Mouse (Mus musculus) heart, embryonic 11.5 days (tissue): ENCODE measurements around the gene Trex1. TPM values are rescaled to one million over a fixed set of nuclear protein-coding genes. Genes with fewer than 3 reads are reported as not detected.
A peak's percentile ranks its signal among the peaks of the same experiment; 100 is the strongest.

Experiments used
- ATAC-seq: fragments of 200-750 bp; cut with Nextera tagmentation; replicated peaks from 2 replicates; pipeline ENCODE4 v1.8.0; 2017; ENCODE audit warnings: moderate library complexity; ENCODE audit not compliant: insufficient number of reproducible peaks, low FRiP score, low TSS enrichment
- H3K27ac ChIP-seq: fragments of 300-500 bp; sonication (generic); 2 replicates; pipeline ENCODE4 v1.5.1; 2014; ENCODE audit warnings: mild to moderate bottlenecking, low read depth, low read length
- H3K27me3 ChIP-seq: fragments of 300-500 bp; sonication (generic); 2 replicates; pipeline ENCODE4 v1.6.1; 2014; ENCODE audit warnings: mild to moderate bottlenecking, low read length, mixed read lengths; ENCODE audit not compliant: control insufficient read depth, insufficient read depth
- H3K36me3 ChIP-seq: fragments of 300-500 bp; sonication (generic); 2 replicates; pipeline ENCODE4 v1.6.1; 2014; ENCODE audit warnings: mild to moderate bottlenecking, low read length, moderate library complexity, mixed read lengths; ENCODE audit not compliant: control insufficient read depth, insufficient read depth
- H3K4me1 ChIP-seq: fragments of 300-500 bp; sonication (generic); 2 replicates; pipeline ENCODE4 v1.6.1; 2014; ENCODE audit warnings: low read length; ENCODE audit not compliant: control insufficient read depth, insufficient read depth
- H3K4me2 ChIP-seq: fragments of 300-500 bp; sonication (generic); 2 replicates; pipeline ENCODE4 v1.6.1; 2014; ENCODE audit warnings: mild to moderate bottlenecking, moderate library complexity
- H3K4me3 ChIP-seq: fragments of 300-500 bp; sonication (generic); 2 replicates; pipeline ENCODE4 v1.5.1; 2014; ENCODE audit warnings: low read depth, low read length
- H3K9ac ChIP-seq: fragments of 300-500 bp; sonication (generic); 2 replicates; pipeline ENCODE4 v1.6.1; 2014; ENCODE audit warnings: mild to moderate bottlenecking, low read depth, low read length, moderate library complexity
- H3K9me3 ChIP-seq: fragments of 300-500 bp; sonication (generic); replicated peaks from 2 replicates; pipeline ENCODE4 v1.6.1; 2016; ENCODE audit warnings: low read length; ENCODE audit not compliant: control insufficient read depth
- WGBS: fragments of 180-500 bp; shearing (Covaris S2); extraction: QIAGEN DNeasy Blood & Tissue Kit; methylation state at CpG from one replicate; pipeline ENCODE4 v1.1.7; 2014; ENCODE audit not compliant: insufficient replicate concordance; 5-methylcytosine and 5-hydroxymethylcytosine counted together
- polyA plus RNA-seq: library from polyadenylated mRNA; unstranded; fragments of >200 nt; fragmentation: Nextera tagmentation; extraction: Ambion mirVana; gene quantifications from 2 replicates; pipeline ENCODE4 v1.2.1, GENCODE M21; 2014

Trex1 gene
- polyA plus RNA-seq, 1 experiment from 2014 or later: 5.7 TPM

DNA sequence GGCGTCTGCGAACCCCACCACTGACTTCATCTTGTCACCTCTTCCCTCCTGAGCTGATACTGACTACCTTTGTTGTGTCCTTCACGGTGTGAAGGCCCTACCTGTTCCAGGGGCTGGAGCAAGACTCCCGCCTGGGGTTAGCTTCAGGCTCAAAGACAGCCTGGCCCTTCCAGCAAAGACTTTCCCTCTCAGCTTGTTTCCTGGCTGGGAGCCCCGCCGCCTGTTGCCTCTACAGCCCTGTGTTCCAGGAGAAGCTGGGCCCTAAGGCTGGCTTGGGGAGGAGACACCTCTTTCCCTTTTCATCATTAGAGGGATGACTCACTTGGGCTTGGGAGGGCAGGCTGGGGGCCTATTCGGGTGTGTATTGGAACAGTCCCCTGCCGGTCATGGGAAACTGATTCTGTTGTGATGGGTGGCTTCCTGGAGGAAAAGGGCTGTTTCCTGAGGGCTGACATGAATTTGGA is 20.6 kb downstream of the Trex1 start:
- H3K27ac ChIP-seq: peak overlapping the region; percentile 62

DNA sequence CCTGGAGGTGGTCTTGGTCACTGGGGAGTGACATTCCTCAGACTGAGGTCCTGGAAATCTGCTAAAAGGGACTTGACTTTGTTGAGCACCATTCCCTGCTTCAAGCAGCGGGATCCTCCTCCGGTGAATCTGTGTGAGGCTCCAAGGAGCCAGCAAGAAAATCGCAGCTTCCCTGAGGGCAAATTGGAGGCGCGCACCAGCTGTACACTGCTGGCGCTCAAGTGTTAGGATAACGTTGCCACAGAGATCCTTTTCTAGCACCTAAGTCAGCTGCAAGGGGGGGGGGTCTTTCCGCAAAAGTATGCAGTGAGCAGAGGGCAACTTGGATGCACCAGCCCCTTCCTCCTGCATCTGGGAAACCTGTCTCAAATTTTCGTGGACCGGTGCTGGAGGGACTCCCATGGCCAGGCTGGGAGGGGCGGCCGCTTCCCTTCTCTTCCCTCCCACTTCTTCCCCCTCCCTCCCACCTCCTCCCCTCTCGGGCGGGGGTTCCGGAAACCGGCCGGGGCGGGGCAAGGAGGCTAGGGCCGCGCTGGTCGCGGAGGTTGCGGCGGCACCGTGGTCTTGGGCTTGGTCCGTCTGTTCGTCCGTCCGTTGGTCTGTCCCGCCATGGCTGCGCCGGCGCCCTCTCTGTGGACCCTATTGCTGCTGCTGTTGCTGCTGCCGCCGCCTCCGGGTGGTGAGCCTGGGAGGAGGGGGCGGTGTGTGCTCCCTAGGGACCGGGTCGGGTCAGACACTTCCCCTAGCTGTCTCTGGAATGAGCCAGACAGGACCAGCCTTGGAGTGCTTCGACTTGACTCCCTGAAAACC is 21.2 kb downstream of the Trex1 start, which contains the start of gene Shisa5:
Shisa5 (plus strand) TSS at position 480 of the 810 bp plus-strand sequence.
- Histone ChIP-seq H3K27ac (peak within 1 kb of the TSS; percentile 62), H3K4me3 (peak within 1 kb of the TSS; percentile 70), H3K4me1 (peaks cover 29% of the 10 kb centered on the region), H3K27me3 (no peaks in the 10 kb centered on the region), H3K9ac (peak within 1 kb of the TSS; percentile 86), H3K36me3 (no peaks in the 10 kb centered on the region), H3K4me2 (peak within 1 kb of the TSS; percentile 87), H3K9me3 (no peaks in the 10 kb centered on the region)
- ATAC-seq: peak; percentile 87
- WGBS: 2% methylated on average over 32 of the region's 40 CpGs

More for the DNA sequence above, 20.6 kb downstream of the Trex1 start:
- H3K4me1 ChIP-seq: peaks cover 29% of the 10 kb centered on the region
- H3K4me3 ChIP-seq: peak overlapping the region; percentile 70
- no peaks in the 10 kb centered on the region for H3K27me3 ChIP-seq
- 14% methylated on average over 8 of the region's 8 CpGs for WGBS
- ATAC-seq: peak; percentile 31
- H3K36me3 ChIP-seq: no peaks in the 10 kb centered on the region
- no peaks in the 10 kb centered on the region for H3K9me3 ChIP-seq
- peak overlapping the region; percentile 87 for H3K4me2 ChIP-seq
- H3K9ac ChIP-seq: peak overlapping the region; percentile 86

DNA sequence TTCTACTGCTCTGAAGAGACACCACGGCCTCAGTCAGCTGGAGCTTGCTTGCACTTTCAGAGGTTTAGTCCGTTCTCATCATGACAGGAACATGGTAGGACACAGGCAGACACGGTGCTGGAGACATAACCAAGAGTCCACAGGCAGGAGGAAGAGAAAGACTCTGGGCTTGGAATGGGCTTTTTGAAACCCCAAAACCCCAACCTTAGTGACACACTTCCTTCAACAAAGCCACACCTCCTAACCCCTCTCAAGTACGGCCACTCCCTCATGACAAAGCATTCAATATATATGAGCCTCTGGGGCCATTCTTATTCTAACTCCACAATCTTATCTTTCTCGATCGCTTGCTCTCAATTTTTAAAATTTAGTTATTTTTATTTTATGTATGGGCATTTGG is 27.1 kb downstream of the Trex1 start:
- Histone ChIP-seq H3K27ac (no peak overlapping the region), H3K9ac (no peak overlapping the region), H3K9me3 (no peaks in the 10 kb centered on the region), H3K36me3 (no peaks in the 10 kb centered on the region), H3K27me3 (no peaks in the 10 kb centered on the region), H3K4me1 (no peaks in the 10 kb centered on the region), H3K4me3 (no peak overlapping the region), H3K4me2 (no peak overlapping the region)
- ATAC-seq: no peak
- 76% methylated on average over 6 of the region's 6 CpGs for WGBS

DNA sequence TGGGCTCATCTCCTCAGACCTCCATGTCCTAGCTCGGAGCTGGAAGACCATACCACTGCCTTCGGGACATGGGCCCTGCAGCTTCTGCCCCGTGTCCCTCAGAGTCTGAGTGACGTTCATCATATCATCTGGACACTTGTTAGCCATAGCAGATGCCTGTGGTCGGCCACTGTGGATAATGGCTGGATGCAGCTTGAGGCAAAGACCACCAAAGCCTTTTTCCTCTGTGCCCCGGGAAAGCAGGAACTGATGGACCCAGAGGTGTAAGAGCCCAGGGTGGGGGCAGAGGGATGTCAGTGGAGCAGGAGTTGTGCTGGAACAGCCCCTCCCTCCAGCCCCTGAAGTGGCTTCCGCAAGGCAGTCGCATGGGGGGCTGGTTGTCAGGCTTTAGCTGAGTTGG is 27.8 kb downstream of the Trex1 start:
- no peak overlapping the region for H3K27ac ChIP-seq
- H3K4me3 ChIP-seq: no peak overlapping the region
- H3K4me1 ChIP-seq: no peaks in the 10 kb centered on the region
- H3K4me2 ChIP-seq: no peak overlapping the region
- WGBS: 71% methylated on average over 8 of the region's 8 CpGs
- no peaks in the 10 kb centered on the region for H3K36me3 ChIP-seq
- H3K9me3 ChIP-seq: no peaks in the 10 kb centered on the region
- no peak overlapping the region for H3K9ac ChIP-seq
- ATAC-seq: no peak
- H3K27me3 ChIP-seq: no peaks in the 10 kb centered on the region

DNA sequence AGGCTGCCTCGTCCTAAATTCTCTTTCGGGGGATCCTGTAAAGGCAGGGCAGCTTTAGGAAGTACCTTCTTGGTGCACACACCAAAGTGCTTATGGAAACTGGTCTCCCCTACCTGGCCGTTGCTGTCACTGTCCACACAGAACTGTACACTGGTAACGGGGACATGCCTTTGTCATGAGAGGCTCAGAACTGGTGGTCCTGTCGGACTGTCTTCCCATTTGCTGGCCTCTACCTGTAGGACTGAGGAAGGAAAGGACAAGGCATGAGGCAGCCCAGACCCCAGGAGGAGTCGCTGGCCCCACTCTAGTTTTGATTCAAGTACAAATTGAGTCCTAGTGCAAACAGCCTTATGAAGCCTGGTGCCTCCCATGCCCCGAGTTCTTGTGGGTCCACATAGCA is 28.5 kb downstream of the Trex1 start:
- no peak overlapping the region for H3K4me3 ChIP-seq
- no peaks in the 10 kb centered on the region for H3K9me3 ChIP-seq
- no peak for ATAC-seq
- no peak overlapping the region for H3K9ac ChIP-seq
- H3K27me3 ChIP-seq: no peaks in the 10 kb centered on the region
- WGBS: 90% methylated on average over 7 of the region's 7 CpGs
- H3K4me1 ChIP-seq: no peaks in the 10 kb centered on the region
- H3K27ac ChIP-seq: no peak overlapping the region
- H3K36me3 ChIP-seq: no peaks in the 10 kb centered on the region
- H3K4me2 ChIP-seq: no peak overlapping the region

DNA sequence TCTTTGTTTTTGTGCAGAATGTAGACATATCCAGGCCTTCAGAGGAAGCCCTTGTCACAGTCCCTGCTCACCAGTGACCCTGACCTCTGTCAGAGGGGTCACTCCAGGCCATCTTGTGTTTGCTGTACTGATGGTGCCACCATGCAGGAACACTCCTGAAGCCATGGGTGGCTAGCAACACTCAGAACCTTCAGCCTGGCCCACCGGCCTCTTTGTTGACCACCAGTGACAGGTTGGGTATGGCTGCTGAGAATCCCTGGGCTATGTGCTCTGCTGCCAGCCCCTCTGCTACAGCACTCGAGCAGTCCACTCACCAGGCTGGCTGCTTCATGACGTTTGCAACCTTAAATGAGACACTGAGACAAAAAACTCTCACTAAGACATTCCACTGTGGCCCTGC is 29.2 kb downstream of the Trex1 start:
- no peaks in the 10 kb centered on the region for H3K36me3 ChIP-seq
- 75% methylated on average over 3 of the region's 3 CpGs for WGBS
- no peak overlapping the region for H3K9ac ChIP-seq
- H3K4me2 ChIP-seq: no peak overlapping the region
- H3K9me3 ChIP-seq: no peaks in the 10 kb centered on the region
- no peak overlapping the region for H3K4me3 ChIP-seq
- H3K27me3 ChIP-seq: no peaks in the 10 kb centered on the region
- no peaks in the 10 kb centered on the region for H3K4me1 ChIP-seq
- H3K27ac ChIP-seq: no peak overlapping the region
- ATAC-seq: no peak

DNA sequence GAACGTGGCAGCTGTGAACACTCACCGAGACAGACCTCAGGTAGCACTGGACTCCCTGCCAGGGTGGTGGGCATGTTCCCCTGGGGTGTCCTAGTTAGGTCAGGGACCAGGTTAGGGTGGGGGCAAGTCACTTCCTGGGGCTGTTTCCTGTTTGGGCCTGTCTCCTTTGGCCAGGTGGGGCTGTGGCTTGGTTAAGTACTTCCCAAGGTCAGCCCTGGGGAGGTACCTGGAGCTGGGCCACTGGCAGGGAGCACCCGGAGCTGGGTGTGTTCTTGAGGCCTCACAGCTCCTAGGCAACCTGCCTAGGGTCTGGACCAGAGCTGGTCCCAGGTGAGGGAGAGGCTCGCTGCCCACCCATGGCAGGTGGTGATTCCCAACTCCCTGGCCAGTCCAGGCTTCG is 30.6 kb downstream of the Trex1 start:
- H3K9me3 ChIP-seq: no peaks in the 10 kb centered on the region
- H3K27me3 ChIP-seq: no peaks in the 10 kb centered on the region
- H3K4me2 ChIP-seq: no peak overlapping the region
- H3K36me3 ChIP-seq: no peaks in the 10 kb centered on the region
- H3K4me3 ChIP-seq: no peak overlapping the region
- ATAC-seq: no peak
- H3K9ac ChIP-seq: no peak overlapping the region
- H3K4me1 ChIP-seq: no peaks in the 10 kb centered on the region
- no peak overlapping the region for H3K27ac ChIP-seq
- 71% methylated on average over 5 of the region's 5 CpGs for WGBS

DNA sequence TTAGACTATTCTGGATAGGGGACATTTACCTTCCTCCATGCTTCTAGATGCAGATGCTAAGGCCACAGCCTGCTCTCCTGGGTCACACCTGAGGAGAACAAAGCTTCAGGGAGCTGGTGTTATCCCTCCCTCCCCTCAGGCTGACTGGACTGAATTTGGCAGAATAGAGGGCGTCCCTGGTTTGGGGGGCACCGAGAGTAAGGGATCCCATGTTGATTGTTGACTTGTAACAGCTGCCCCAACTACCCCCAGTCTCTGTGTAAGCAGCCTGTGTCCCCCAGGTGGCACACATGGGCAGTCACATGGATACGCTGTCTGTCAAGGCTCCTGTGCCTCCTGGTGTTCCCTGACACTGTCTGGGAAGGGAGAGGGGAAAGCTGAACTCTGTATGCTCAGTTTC is 31.1 kb downstream of the Trex1 start:
- Histone ChIP-seq H3K9ac (no peak overlapping the region), H3K27me3 (no peaks in the 10 kb centered on the region), H3K4me2 (no peak overlapping the region), H3K27ac (no peak overlapping the region), H3K9me3 (no peaks in the 10 kb centered on the region), H3K4me3 (no peak overlapping the region), H3K4me1 (no peaks in the 10 kb centered on the region), H3K36me3 (no peaks in the 10 kb centered on the region)
- WGBS: 83% methylated on average over 3 of the region's 3 CpGs
- no peak for ATAC-seq

DNA sequence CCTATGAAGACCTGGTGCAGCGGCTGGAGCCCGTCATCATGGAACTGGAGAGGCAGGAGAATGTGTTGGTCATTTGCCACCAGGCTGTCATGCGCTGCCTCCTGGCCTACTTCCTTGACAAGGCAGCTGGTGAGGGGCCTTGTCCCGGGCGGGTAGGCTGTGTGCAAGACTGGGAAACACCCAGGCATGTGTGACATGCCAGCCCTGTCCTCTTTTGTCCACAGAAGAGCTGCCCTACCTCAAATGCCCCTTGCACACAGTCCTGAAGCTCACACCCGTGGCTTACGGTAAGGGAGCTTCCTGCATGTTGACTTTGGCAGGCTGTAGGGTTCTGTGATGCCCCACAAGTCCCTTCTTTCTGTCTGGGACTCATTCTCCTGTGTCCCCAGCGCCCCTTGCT is 32.0 kb downstream of the Trex1 start:
- Histone ChIP-seq H3K4me1 (no peaks in the 10 kb centered on the region), H3K4me2 (no peak overlapping the region), H3K27ac (no peak overlapping the region), H3K9me3 (no peaks in the 10 kb centered on the region), H3K36me3 (no peaks in the 10 kb centered on the region), H3K9ac (no peak overlapping the region), H3K4me3 (no peak overlapping the region), H3K27me3 (no peaks in the 10 kb centered on the region)
- no peak for ATAC-seq
- WGBS: 71% methylated on average over 8 of the region's 8 CpGs
